Mouse (Mus musculus): ENCODE results near the gene Zfp639.

Zfp639 gene

DNA sequence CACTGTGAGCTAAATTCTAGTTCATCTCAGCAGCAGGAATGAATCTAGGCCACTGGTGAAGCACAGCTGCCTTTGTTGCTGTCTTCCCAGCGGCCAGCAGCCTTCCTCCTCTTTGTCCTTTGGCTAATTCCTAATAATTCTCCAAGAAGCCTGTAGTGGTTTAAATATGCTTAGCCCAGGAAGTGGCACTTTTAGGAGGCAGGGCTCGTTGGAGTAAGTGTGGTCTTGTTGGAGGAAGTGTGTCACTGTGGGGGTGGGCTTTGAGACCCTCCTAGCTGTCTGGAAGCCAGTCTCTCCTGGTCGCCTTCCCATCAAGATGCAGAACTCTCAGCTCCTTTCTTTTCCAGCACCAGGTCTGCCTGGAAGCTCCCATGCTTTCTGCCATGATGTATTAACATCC lies 4.2 kb upstream of the Zfp639 start:
- no peak for DNase-seq (ENCODE audit: low read depth, low spot score)

DNA sequence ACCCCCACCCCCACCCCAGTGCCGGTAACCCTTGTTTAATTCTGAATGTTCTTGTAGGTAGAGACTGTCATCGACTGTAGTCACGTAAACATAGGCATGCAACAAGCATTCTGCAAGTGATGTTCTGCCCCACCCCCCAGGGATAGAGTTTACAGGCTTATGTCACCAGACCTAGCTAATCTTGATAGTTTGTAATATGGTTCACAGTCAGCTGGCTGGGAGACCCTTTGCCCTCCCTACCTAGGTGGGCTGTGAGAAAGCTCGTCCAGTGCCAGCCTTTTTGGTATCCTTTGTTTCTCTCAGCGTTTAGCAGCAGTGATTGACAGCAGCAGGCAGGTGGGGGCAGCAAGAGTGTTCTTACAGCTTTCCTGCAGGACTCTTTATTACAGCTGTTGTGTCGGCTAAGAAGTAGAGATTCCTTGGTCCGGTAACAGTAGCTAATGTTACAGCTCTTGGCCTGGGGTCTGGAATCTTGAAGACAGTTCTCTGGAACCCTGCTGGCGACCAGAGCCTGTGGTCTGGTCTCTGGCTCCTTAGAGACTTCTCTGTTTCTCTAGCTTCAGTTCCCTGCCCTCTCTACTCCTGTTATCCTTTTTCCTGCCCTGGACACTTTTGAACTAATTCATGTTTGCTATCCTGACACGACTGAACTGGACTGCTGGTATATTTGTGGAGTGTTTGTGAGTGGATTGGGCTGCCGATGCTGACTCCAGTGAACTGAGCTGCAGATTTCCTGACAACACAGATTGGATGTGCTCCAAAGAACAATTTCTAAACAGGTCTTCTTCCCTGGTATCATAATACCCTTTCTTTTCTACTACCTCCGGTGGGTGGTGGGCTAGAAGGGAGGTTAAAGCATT lies 3.5 kb upstream of the Zfp639 start:
- no peak for DNase-seq (ENCODE audit: low read depth, low spot score)

DNA sequence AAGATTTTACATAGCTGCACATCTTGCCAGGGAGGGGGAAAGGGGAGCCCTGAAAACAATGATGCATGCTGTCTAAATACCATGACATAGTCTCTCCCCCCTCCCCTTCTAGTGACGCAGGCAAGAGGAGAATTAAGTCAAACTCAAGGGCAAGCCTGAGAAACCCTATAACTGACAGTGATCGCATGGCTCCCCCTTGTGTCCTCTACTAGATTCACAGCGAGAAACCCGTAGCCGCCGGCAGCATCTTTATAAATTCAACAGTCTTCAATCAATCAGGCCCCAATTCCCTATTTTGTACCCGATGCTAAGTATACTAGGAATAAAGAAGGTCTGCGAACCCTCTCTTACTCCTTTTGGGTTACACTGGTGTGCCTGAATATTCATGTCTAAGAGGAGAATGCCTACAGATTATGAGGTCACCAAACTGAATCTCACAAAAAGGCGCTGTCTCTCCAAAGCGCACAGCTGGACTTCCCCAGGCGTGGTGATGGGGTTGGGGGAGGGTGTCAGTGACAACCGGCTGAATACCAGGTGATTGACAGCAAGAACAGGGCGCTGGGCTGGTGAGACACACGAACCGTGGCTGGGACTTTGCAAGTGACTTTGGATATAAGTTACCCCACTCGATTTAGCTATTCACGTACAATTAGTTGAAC lies 1.3 kb upstream of the Zfp639 start:
- DNase-seq (ENCODE audit: low read depth, low spot score): peak; percentile 73

DNA sequence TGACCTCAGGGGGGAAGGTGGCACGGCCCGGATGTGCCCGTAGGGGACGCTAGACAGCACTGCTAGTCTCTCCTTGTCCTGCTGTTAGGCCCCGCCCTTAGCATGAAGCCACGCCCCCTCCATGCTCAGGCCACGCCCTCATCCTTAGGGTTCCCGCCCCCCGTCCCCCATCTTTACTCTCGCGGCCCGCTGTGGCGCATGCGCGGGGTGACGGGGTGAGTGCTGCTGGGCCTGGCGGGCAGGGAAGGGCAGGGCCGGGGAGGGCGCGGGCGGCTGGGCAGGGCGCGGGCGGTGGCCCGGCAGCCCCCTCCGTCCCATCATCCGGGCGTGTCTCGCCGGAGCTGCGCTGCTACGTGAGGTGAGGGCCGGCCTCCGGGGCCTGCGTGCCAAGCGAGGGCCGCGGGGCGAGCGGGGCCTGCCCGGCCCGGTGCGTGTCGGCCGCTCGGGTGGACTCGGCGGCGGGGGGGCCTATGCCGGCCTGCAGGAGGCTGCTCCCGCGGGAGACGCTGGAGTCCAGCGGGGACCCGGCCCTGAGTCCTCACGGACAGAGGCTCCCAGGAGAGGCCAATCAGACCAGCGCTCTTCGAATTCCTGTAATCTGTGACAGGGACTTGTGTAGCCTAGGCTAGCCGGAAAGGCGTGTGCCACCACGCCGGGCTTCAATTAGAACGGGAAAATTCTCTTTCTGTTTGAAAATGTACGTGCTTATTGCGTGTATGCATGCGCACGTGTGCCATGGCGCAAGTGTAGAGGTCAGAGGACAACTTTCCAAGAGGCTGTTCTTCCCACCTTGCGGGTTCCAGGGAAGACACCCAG lies 524 bp downstream of the Zfp639 start:
- DNase-seq (ENCODE audit: low read depth, low spot score): peak; percentile 95

DNA sequence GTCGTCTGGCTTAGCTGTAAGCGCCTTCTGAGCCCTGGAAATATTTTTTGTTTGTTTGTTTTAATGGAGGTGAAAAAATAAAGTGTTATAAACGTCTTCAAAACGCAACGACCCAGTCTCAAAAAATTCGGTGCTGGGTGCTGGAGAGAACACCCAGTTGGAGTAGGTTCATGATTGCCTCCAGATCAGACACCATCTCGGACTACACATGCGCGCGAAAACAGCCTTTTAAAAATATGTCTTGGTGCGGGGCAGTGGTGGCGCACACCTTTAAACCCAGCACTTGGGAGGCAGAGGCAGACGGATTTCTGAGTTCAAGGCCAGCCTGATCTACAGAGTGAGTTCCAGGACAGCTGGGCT lies 1.1 kb downstream of the Zfp639 start:
- peak; percentile 30 for DNase-seq (ENCODE audit: low read depth, low spot score)

DNA sequence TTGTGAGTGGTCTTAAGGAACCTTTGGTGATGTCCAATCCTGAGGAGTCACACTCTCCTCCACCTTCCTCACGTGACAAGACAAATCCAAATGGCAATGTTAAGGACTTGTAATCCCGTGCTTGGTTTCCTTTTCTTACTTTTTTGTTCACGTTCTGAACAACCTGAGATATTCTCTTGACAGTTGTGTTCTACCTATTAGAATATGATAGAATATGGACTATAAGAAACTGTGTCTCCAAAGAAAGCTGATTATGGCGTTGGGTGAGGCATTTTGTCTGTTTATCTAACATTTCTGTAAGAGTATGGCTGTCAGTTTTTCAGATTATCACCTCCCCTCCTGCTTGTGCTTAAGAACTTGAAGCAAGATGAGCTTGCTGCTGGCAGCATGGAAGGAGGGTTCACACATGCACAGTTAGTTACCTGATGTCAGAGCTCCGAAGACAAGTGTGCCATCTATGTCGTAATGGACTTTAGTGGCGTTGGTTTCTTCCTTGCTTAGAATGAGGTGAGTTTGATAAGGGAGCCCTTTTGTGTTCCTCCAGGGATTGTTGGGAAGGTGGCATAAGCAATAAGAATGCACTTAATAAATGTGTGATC lies 2.7 kb downstream of the Zfp639 start:
- no peak for DNase-seq (ENCODE audit: low read depth, low spot score)

DNA sequence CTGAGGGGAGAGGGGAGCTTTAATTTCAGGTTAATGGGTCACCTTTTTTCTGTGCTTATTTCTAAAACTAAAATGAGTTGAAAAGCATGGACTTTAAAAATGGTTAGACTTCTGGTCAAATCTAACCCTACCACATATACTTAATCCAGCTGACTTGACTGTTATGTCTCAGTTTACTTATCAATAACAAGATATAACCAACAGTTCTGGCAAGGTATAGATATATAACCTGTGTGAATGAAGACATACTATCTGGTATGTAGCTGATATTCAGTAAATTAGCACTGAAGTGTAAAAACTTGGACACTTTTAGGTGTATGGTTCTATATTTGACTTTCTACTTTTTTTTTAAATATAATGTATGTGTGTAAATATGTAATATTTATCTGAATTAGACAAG lies 3.5 kb downstream of the Zfp639 start:
- DNase-seq (ENCODE audit: low read depth, low spot score): no peak

DNA sequence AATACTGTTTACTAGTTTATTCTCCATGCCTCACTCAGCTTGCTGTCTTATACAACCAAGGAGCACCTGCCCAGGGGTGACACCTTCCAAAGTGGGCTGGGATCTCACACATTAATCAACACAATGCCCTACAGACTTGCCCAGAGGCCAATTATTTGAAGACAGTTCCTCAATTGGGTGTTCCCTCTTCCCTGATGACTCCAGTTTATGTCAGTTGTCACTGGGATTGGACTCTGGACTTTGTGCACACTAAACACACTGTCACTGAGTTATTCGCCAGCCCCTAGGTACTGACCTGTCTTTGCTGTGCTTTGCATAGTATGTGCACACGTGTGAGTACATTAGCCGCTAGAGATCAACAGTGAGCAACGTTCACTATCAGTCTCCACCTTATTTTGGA lies 17.1 kb downstream of the Zfp639 start:
- no peak for DNase-seq (ENCODE audit: low read depth, low spot score)

DNA sequence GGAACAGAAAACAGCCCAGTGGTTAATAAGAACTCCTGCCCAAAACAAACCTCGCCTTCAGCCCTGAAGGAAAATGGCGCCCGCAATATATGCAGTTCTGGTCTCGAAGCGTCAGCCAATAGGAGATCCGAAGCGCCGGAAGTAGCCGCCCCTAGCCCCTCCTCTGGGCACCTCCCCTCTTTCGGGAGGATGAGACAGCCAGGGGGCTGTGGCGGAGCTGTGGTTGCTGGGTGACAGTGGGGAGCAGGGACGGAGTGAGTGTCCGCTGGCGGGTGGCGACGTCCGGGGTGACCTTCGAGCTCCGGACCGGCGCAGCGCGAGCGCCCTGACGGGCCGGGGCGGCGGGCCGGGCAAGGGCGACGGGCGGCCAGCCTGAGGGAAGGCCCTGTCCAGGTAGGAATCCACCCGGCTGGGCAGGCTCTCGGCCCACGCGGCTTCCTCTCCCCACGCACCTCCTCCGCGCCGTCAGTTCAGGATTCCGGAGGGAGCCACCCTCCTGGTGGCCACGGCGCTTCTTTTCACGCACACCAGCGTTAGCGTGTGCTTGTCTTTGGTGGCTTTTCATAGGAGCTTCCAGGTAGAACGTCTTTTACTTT lies 19.3 kb downstream of the Zfp639 start, which contains the start of gene Mfn1:
Gene Mfn1, plus strand, starts transcription at position 163 of the 596 bp plus-strand sequence.
- peak; percentile 96 for DNase-seq (ENCODE audit: low read depth, low spot score)

DNA sequence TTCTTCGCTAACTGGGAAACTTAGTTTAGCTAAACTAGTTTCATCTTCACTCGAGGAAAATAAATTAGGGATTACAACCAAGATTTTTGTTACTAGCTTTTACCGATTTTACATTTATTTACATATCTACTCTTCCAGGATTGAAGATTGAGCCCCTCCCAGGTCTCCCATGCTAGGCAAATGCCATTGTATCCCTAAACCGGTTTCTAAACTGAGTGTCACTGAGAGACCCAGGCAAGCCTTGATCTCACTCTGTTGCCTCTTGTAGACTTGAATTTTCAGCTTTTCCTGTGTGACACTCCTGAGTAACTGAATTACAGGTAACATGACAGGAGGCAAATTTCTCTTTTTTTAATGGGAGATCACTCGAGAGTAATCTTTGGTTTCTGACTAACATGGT lies 20.0 kb downstream of the Zfp639 start:
- peak; percentile 21 for DNase-seq (ENCODE audit: low read depth, low spot score)

DNA sequence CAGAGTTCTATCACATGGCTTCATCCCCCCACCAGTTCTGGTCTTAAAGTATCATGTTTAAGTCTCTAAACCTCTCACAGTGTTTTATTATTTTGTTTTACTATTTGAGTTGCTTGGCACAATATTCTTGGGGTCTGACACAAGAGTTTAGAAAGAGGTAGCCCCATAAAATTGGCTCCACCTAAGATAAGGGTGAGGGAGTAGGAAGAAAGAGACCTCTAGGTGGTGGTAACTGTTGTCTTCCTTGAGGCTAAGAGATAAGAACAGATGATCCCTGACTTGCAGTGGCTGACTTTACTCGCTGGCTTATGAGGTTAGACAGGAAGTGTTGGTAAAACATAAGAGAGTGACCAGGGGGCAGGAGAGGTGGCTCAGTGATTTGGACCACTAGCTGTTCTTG lies 25.6 kb downstream of the Zfp639 start:
- DNase-seq (ENCODE audit: low read depth, low spot score): no peak

DNA sequence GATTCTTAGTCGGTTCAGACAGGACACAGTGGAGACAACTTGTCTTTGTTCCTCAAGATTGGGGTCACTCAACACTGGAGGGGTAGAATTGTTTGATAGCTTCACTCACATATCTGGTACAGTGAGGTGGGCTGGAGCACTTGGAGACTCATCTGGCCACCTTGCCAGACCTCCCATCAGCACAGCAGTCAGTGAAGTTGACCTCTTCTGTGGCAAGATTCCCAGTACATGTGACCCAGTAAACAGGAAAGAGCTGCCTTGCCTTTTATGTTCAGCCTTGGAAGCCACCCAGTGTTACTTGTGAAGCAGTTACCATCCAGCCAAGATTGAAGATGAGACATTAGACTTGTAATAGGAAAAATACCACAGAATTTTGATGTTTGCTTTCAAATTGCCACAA lies 27.5 kb downstream of the Zfp639 start:
- no peak for DNase-seq (ENCODE audit: low read depth, low spot score)

DNA sequence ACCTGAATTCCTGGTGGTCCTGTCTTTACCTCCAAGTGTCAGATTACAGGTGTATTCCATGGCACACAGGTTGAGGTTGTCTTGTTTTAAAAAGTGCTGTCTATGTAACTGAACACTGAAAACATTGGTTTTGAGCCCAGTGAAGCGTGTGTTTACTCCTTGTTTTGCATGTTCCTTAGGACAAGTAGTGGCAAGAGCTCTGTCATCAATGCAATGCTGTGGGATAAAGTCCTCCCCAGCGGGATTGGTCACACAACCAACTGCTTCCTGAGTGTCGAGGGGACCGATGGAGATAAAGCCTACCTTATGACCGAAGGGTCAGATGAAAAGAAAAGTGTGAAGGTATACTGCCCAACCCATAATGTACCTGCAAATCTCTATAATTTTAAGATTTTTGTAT lies 28.0 kb downstream of the Zfp639 start:
- no peak for DNase-seq (ENCODE audit: low read depth, low spot score)

DNA sequence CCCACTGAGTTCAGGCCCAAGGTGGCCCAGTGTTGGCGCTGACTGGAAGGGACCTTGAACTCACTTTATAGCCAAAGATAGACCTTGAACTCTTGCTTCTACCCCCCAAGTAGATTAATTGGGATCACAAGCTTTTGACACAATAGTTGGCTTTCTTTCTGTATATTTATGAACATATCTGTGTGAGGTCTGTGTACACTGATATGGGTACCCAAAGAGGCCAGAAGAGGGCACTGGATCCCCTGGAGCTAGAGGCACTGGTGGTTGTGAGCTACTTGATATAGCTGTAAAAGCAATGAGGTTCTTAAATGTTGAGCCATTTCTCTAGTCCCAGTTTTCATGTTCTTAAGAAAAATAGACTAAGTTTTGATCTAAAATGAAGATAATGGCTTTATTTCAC lies 43.0 kb downstream of the Zfp639 start:
- DNase-seq (ENCODE audit: low read depth, low spot score): peak; percentile 30

DNA sequence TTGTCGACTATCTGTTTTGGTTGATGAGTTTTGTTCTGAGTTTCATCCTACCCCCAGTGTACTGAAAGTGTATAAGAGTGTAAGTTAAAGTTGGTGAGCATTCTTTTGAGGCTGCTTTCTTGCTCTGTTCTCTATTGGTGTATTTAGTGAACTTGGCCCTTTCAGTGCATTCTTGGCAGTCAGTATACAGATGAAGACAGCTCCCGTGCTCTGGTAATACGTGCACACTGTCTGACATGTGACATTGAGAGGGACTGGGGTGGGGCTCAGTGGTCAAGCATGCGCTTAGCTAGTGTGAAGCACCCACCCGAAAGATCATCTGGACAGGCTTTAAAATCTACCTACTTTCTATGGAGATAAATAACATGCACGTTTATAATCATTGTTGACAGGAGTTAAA lies 53.3 kb downstream of the Zfp639 start:
- DNase-seq (ENCODE audit: low read depth, low spot score): no peak
